Mouse (Mus musculus) liver, embryonic 12.5 days (tissue): ENCODE measurements around the gene Lgr4. TPM values are rescaled to one million over a fixed set of nuclear protein-coding genes. Genes with fewer than 3 reads are reported as not detected.

Source experiments
- ATAC-seq: fragments of 200-750 bp; cut with Nextera tagmentation; 2 replicates; pipeline ENCODE4 v1.8.0; 2017; ENCODE audit warnings: moderate number of reproducible peaks, mild to moderate bottlenecking, moderate library complexity
- H3K27ac ChIP-seq: fragments of 300-500 bp; sonication (generic); 2 replicates; pipeline ENCODE4 v1.5.1; 2016; ENCODE audit warnings: mild to moderate bottlenecking
- H3K27me3 ChIP-seq: fragments of 300-500 bp; sonication (generic); replicated peaks from 2 replicates; pipeline ENCODE4 v1.6.1; 2016; ENCODE audit warnings: mild to moderate bottlenecking, moderate library complexity
- H3K36me3 ChIP-seq: fragments of 300-500 bp; sonication (generic); 2 replicates; pipeline ENCODE4 v1.6.1; 2016; ENCODE audit warnings: mild to moderate bottlenecking, moderate library complexity
- H3K4me1 ChIP-seq: fragments of 300-500 bp; sonication (generic); 2 replicates; pipeline ENCODE4 v1.6.1; 2016
- H3K4me2 ChIP-seq: fragments of 300-500 bp; sonication (generic); 2 replicates; pipeline ENCODE4 v1.6.1; 2016; ENCODE audit warnings: mild to moderate bottlenecking, moderate library complexity
- H3K4me3 ChIP-seq: fragments of 300-500 bp; sonication (generic); 2 replicates; pipeline ENCODE4 v1.5.1; 2016; ENCODE audit warnings: mild to moderate bottlenecking, moderate library complexity
- H3K9ac ChIP-seq: fragments of 300-500 bp; sonication (generic); 2 replicates; pipeline ENCODE4 v1.6.1; 2016; ENCODE audit warnings: mild to moderate bottlenecking, moderate library complexity
- H3K9me3 ChIP-seq: fragments of 300-500 bp; sonication (generic); replicated peaks from 2 replicates; pipeline ENCODE4 v1.6.1; 2016; ENCODE audit warnings: mild to moderate bottlenecking, moderate library complexity
- WGBS: fragments of 180-500 bp; shearing (Covaris S2); methylation state at CpG from one replicate; pipeline ENCODE4 v1.1.7; 2016; ENCODE audit not compliant: insufficient replicate concordance; 5-methylcytosine and 5-hydroxymethylcytosine counted together
- polyA plus RNA-seq: library from polyadenylated mRNA; unstranded; fragments of >200 nt; fragmentation: Nextera tagmentation; extraction: Ambion mirVana; gene quantifications from 2 replicates; pipeline ENCODE4 v1.2.1, GENCODE M21; 2016

Lgr4 gene
- polyA plus RNA-seq, 1 experiment from 2014 or later = 6.0 TPM

- Histone ChIP-seq H3K4me1 (no peaks in the 10 kb centered on the region), H3K36me3 (peaks cover 24% of the 10 kb centered on the region), H3K4me2 (no peak overlapping the region), H3K27me3 (no peaks in the 10 kb centered on the region), H3K9me3 (no peaks in the 10 kb centered on the region), H3K9ac (no peak overlapping the region), H3K4me3 (no peak overlapping the region), H3K27ac (no peak overlapping the region)
- no peak for ATAC-seq
- 76% methylated on average over 5 of the region's 5 CpGs for WGBS
Measured at GRCm38 (mm10) chr2:110042861-110043760, 125.7 kb downstream of the Lgr4 start.

GRCm38 (mm10) chr2:110058424-110058823, 141.0 kb downstream of the Lgr4 start:
- no peak for ATAC-seq
- WGBS = 70% methylated on average over 4 of the region's 4 CpGs
- Histone ChIP-seq H3K4me2 (no peak overlapping the region), H3K4me1 (no peaks in the 10 kb centered on the region), H3K9ac (no peak overlapping the region), H3K36me3 (no peaks in the 10 kb centered on the region), H3K4me3 (no peak overlapping the region), H3K27ac (no peak overlapping the region), H3K27me3 (no peaks in the 10 kb centered on the region), H3K9me3 (no peaks in the 10 kb centered on the region)

GRCm38 (mm10) chr2:110063131-110063530, 145.7 kb downstream of the Lgr4 start:
- no peaks in the 10 kb centered on the region for H3K27me3 ChIP-seq
- H3K27ac ChIP-seq = no peak overlapping the region
- H3K9me3 ChIP-seq = no peaks in the 10 kb centered on the region
- no peaks in the 10 kb centered on the region for H3K4me1 ChIP-seq
- ATAC-seq = no peak
- H3K9ac ChIP-seq = no peak overlapping the region
- H3K36me3 ChIP-seq = no peaks in the 10 kb centered on the region
- 59% methylated on average over 1 of the region's 1 CpGs for WGBS
- H3K4me3 ChIP-seq = no peak overlapping the region
- no peak overlapping the region for H3K4me2 ChIP-seq

Other genes starting within 250 kb of the Lgr4 start
- gene Bdnf, start 242.9 kb upstream of the Lgr4 start, polyA plus RNA-seq = 0.25 and 0.33 TPM in 2 replicates
- 29.9 and 31.6 TPM in 2 replicates for gene Lin7c, start 26.8 kb upstream of the Lgr4 start, polyA plus RNA-seq
- gene Ccdc34, start 100.2 kb downstream of the Lgr4 start, polyA plus RNA-seq = 26.8 and 28.3 TPM in 2 replicates